Mouse (Mus musculus): ENCODE data around the gene Zfp827. TPM values are rescaled to one million over a fixed set of nuclear protein-coding genes. Genes with fewer than 3 reads are reported as not detected.

Zfp827 gene
- total and polyA plus RNA-seq, 2 experiments from 2014 or later, result 6.1 to 23.3 TPM

DNA sequence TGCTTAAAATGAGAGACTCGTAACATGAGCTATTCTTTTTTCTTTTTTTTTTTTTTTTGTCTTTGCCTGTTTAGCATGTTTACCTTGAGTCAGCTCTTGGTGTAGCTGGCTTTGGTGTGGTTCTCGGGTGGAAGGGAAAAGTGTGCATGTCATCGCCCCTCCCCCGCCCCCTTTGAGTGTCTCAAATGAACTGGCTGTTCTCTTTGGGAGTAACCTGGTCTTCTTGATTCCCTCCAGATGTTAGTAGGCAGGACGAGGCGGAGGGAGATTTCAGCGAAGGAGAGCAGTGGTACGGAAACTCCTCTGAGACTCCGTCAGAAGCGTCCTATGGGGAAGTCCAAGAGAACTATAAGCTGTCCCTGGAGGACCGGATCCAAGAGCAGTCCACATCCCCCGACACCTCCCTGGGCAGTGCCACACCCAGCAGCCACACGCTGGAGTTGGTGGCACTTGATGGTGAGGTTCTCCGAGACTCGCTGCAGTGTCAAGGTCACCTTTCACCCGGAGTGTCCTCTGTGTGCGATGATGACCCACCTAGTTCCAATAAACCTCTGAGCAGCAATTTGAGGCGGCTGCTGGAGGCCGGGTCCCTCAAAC is 31.9 kb downstream of the Zfp827 start:
- WGBS, result 87% methylated on average over 19 of the region's 19 CpGs
- Histone ChIP-seq H3K9me3 (ENCODE audit: low read length) (no peaks in the 10 kb centered on the region), H3K4me3 (ENCODE audit: low read depth, low read length) (no peak overlapping the region), H3K36me3 (ENCODE audit: insufficient read depth) (peaks cover 12% of the 10 kb centered on the region), H3K27ac (ENCODE audit: low read depth, low read length) (no peak overlapping the region), H3K4me2 (ENCODE audit: low read depth) (no peak overlapping the region), H3K4me1 (ENCODE audit: insufficient read depth) (no peaks in the 10 kb centered on the region), H3K27me3 (ENCODE audit: insufficient read depth, low read length) (no peaks in the 10 kb centered on the region), H3K9ac (no peak overlapping the region)
- ATAC-seq (no peak), DNase-seq (no peak)
- no peak for TF ChIP-seq CTCF (IDR thresholded peaks at IDR 0.05; ENCODE audit: low read depth)

DNA sequence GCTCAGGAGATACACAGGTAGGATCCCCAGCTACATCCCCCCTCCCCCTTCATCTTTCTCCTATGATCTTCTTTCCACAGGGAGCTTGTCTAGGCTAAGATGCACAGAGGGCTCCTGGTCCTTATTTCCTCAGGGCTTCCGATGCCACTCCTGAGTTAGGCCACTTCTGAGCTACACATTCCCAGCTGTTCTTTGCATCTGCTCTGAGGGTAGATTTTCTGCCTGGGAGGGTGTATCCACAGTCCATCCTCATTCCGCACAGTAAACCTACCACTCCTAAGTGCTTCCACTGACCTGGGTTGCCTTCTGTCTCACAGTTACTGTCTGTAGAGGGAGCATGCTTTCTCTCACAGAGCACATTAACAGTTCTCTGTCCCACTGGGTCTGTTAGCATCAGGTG is 37.7 kb downstream of the Zfp827 start:
- no peak overlapping the region for H3K27ac ChIP-seq (ENCODE audit: low read depth, low read length)
- no peak overlapping the region for H3K4me2 ChIP-seq (ENCODE audit: low read depth)
- no peaks in the 10 kb centered on the region for H3K9me3 ChIP-seq (ENCODE audit: low read length)
- DNase-seq (no peak), ATAC-seq (no peak)
- no peaks in the 10 kb centered on the region for H3K4me1 ChIP-seq (ENCODE audit: insufficient read depth)
- no peak overlapping the region for H3K9ac ChIP-seq
- no peak overlapping the region for H3K4me3 ChIP-seq (ENCODE audit: low read depth, low read length)
- 96% methylated on average over 2 of the region's 2 CpGs for WGBS
- H3K36me3 ChIP-seq (ENCODE audit: insufficient read depth), result peaks cover 10% of the 10 kb centered on the region
- H3K27me3 ChIP-seq (ENCODE audit: insufficient read depth, low read length), result no peaks in the 10 kb centered on the region
- no peak for TF ChIP-seq CTCF (IDR thresholded peaks at IDR 0.05; ENCODE audit: low read depth)

DNA sequence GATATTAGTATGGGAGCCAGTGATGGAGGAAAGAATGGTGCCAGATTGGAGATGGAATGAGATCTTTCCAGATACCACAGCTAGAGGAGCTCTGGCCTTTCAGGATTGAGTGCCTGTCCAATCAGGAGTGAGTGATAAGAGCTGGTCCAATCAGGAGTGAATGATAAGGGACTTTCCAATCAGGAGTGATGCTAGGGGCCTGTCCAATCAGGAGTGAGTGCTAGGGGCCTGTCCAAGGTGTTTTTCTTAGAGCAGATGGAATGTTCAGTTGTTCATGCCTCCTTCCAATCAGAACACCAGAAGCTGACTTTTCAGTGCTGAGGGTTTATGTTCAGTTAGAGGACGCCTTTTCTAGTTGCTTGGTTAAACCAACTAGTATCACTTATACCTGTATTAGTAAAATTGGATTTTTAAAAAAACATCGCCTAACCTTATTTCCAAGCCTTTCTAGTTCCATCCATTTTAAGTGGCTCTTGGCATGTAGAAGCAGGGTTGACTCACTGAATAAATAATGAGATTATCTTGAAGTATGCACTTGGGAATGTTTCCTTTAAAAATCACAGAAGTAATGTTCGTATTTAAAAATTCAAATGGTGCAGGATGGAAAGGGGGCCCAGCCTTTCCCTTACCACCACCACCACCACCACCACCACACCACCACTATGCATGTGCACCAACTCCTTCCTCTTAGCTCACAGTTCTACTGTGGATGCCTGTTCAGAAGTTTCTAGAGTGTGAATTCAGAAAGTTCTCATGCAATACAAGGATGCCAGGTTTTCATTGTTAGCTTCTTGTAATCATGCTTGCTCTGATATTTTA is 39.8 kb downstream of the Zfp827 start:
- 88% methylated on average over 3 of the region's 3 CpGs for WGBS
- no peak overlapping the region for H3K9ac ChIP-seq
- H3K27ac ChIP-seq (ENCODE audit: low read depth, low read length), result no peak overlapping the region

GRCm38 (mm10) chr8:79073311-79073710 is 45.1 kb downstream of the Zfp827 start:
- no peak overlapping the region for H3K4me3 ChIP-seq (ENCODE audit: low read depth, low read length)
- DNase-seq (no peak), ATAC-seq (no peak)
- no peaks in the 10 kb centered on the region for H3K9me3 ChIP-seq (ENCODE audit: low read length)
- no peaks in the 10 kb centered on the region for H3K27me3 ChIP-seq (ENCODE audit: insufficient read depth, low read length)
- 80% methylated on average over 3 of the region's 3 CpGs for WGBS
- H3K4me1 ChIP-seq (ENCODE audit: insufficient read depth), result no peaks in the 10 kb centered on the region
- no peak for TF ChIP-seq CTCF (IDR thresholded peaks at IDR 0.05; ENCODE audit: low read depth)
- H3K27ac ChIP-seq (ENCODE audit: low read depth, low read length), result no peak overlapping the region
- no peak overlapping the region for H3K9ac ChIP-seq
- H3K4me2 ChIP-seq (ENCODE audit: low read depth), result no peak overlapping the region
- peaks cover 20% of the 10 kb centered on the region for H3K36me3 ChIP-seq (ENCODE audit: insufficient read depth)

More for the DNA sequence above, 39.8 kb downstream of the Zfp827 start:
- Histone ChIP-seq H3K9me3 (ENCODE audit: low read length) (no peaks in the 10 kb centered on the region), H3K4me1 (ENCODE audit: insufficient read depth) (no peaks in the 10 kb centered on the region), H3K4me2 (ENCODE audit: low read depth) (no peak overlapping the region), H3K36me3 (ENCODE audit: insufficient read depth) (peaks cover 7% of the 10 kb centered on the region), H3K4me3 (ENCODE audit: low read depth, low read length) (no peak overlapping the region), H3K27me3 (ENCODE audit: insufficient read depth, low read length) (no peaks in the 10 kb centered on the region)
- ATAC-seq (no peak), DNase-seq (no peak)
- no peak for TF ChIP-seq CTCF (IDR thresholded peaks at IDR 0.05; ENCODE audit: low read depth)

GRCm38 (mm10) chr8:79074986-79075385 is 46.7 kb downstream of the Zfp827 start:
- Histone ChIP-seq H3K4me2 (ENCODE audit: low read depth) (no peak overlapping the region), H3K9me3 (ENCODE audit: low read length) (no peaks in the 10 kb centered on the region), H3K27ac (ENCODE audit: low read depth, low read length) (no peak overlapping the region), H3K4me3 (ENCODE audit: low read depth, low read length) (no peak overlapping the region), H3K4me1 (ENCODE audit: insufficient read depth) (no peaks in the 10 kb centered on the region; the same call in 1 of the 2 replicates), H3K9ac (no peak overlapping the region), H3K36me3 (ENCODE audit: insufficient read depth) (peaks cover 20% of the 10 kb centered on the region), H3K27me3 (ENCODE audit: insufficient read depth, low read length) (no peaks in the 10 kb centered on the region)
- no peak for TF ChIP-seq CTCF (IDR thresholded peaks at IDR 0.05; ENCODE audit: low read depth)
- WGBS, result 63% methylated on average over 9 of the region's 9 CpGs
- ATAC-seq (no peak), DNase-seq (no peak)

GRCm38 (mm10) chr8:79077256-79077655 is 49.0 kb downstream of the Zfp827 start:
- no peaks in the 10 kb centered on the region for H3K27me3 ChIP-seq (ENCODE audit: insufficient read depth, low read length)
- DNase-seq, result no peak
- H3K9me3 ChIP-seq (ENCODE audit: low read length), result no peaks in the 10 kb centered on the region
- H3K4me1 ChIP-seq (ENCODE audit: insufficient read depth), result peaks cover 5% of the 10 kb centered on the region
- H3K4me2 ChIP-seq (ENCODE audit: low read depth), result no peak overlapping the region
- ATAC-seq, result no peak
- H3K4me3 ChIP-seq (ENCODE audit: low read depth, low read length), result no peak overlapping the region
- no peak for TF ChIP-seq CTCF (IDR thresholded peaks at IDR 0.05; ENCODE audit: low read depth)
- 80% methylated on average over 5 of the region's 5 CpGs for WGBS
- no peak overlapping the region for H3K27ac ChIP-seq (ENCODE audit: low read depth, low read length)
- no peak overlapping the region for H3K9ac ChIP-seq
- peaks cover 13% of the 10 kb centered on the region for H3K36me3 ChIP-seq (ENCODE audit: insufficient read depth)

GRCm38 (mm10) chr8:79078556-79079195 is 50.4 kb downstream of the Zfp827 start:
- no peak overlapping the region for H3K4me2 ChIP-seq (ENCODE audit: low read depth)
- H3K4me1 ChIP-seq (ENCODE audit: insufficient read depth), result peaks cover 5% of the 10 kb centered on the region
- H3K9me3 ChIP-seq (ENCODE audit: low read length), result no peaks in the 10 kb centered on the region
- H3K27me3 ChIP-seq (ENCODE audit: insufficient read depth, low read length), result no peaks in the 10 kb centered on the region
- no peak overlapping the region for H3K9ac ChIP-seq
- peak; percentile 44 for ATAC-seq
- TF ChIP-seq CTCF (IDR thresholded peaks at IDR 0.05; ENCODE audit: low read depth), result no peak
- 11% methylated on average over 11 of the region's 11 CpGs for WGBS
- DNase-seq, result peak; percentile 39
- no peak overlapping the region for H3K4me3 ChIP-seq (ENCODE audit: low read depth, low read length)
- peaks cover 9% of the 10 kb centered on the region for H3K36me3 ChIP-seq (ENCODE audit: insufficient read depth)
- peak overlapping the region; percentile 50; the same call in 1 of the 2 replicates for H3K27ac ChIP-seq (ENCODE audit: low read depth, low read length)

Data from forebrain, postnatal 0 days (tissue).